Mouse (Mus musculus) small intestine, adult 2 months (tissue): ENCODE measurements around the gene Romo1.

ENCODE experiments used
- CTCF ChIP-seq: fragments of 200-500 bp; IDR thresholded peaks from 2 replicates; pipeline ENCODE4 v1.5.1; 2012; ENCODE audit warnings: low read depth, mild to moderate bottlenecking, control low read depth, inconsistent platforms, low read length, moderate library complexity, mixed read lengths; ENCODE audit not compliant: insufficient replicate concordance, insufficient read length; ENCODE audit errors: extremely low read depth
- POLR2A ChIP-seq: fragments of 200-500 bp; IDR thresholded peaks from 2 replicates; pipeline ENCODE4 v1.6.1; 2012; ENCODE audit warnings: low read depth, mild to moderate bottlenecking, control low read depth, inconsistent platforms, low read length, moderate library complexity

DNA sequence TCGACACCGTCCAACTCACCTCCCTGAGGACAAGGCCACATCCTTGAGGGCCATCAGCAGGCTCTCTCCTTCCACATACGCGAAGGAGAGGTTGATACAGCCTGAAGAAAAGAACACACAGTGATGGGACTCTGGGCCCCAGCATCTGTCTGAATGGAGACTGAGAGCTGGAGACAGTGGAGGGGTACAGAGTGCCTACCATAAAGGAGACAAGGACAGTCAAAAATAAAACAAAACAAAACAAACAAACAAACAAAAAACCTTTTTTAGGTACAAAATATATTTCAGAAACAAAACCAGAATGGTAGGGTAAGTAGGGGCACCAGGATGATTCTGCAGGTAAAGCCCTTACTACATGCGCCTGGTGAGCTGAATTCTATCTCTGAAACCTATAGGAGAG, 16.8 kb upstream of the Romo1 start, which contains the start of gene Gm28036:
- TF ChIP-seq CTCF: no peak
- no peak for TF ChIP-seq POLR2A
